Mouse (Mus musculus): ENCODE measurements around the gene Adgb. TPM values are rescaled to one million over a fixed set of nuclear protein-coding genes. Genes with fewer than 3 reads are reported as not detected.

Adgb gene
- total RNA-seq, 2 experiments from 2014 or later = 0.32 to 0.56 TPM

- DNase-seq (ENCODE audit: extremely low spot score in 1 of 2, low spot score in 2 of 2) = no peak
- H3K27ac ChIP-seq = no peak overlapping the region
- H3K4me3 ChIP-seq = no peak overlapping the region
- no peak for TF ChIP-seq CTCF (IDR thresholded peaks at IDR 0.05)
- intact Hi-C loops (cut with DNase I) = no loop called here
Observed at GRCm38 (mm10) chr10:10300915-10301439, 171.1 kb downstream of the Adgb start.

GRCm38 (mm10) chr10:10299987-10300386, 172.1 kb downstream of the Adgb start:
- no peak overlapping the region for H3K27ac ChIP-seq
- intact Hi-C loops (cut with DNase I) = no loop called here
- H3K4me3 ChIP-seq = no peak overlapping the region
- TF ChIP-seq CTCF (IDR thresholded peaks at IDR 0.05) = no peak
- no peak for DNase-seq (ENCODE audit: extremely low spot score in 1 of 2, low spot score in 2 of 2)

- H3K4me3 ChIP-seq = no peak overlapping the region
- TF ChIP-seq CTCF (IDR thresholded peaks at IDR 0.05) = no peak
- H3K27ac ChIP-seq = no peak overlapping the region
- intact Hi-C loops (cut with DNase I) = no loop called here
- no peak for DNase-seq (ENCODE audit: extremely low spot score in 1 of 2, low spot score in 2 of 2)
Observed at GRCm38 (mm10) chr10:10287221-10287867, 184.8 kb downstream of the Adgb start.

Other genes starting within 250 kb of the Adgb start
- 1 to 10 TPM; 1.6 to 2.2 TPM for gene Rab32, start 85.9 kb upstream of the Adgb start, total RNA-seq (2021)
- gene Gm10944, start 209.0 kb upstream of the Adgb start, total RNA-seq (2021) = not detected

Data from left cerebral cortex, adult 2 months (tissue).